Mouse (Mus musculus) ovary, adult 18-20 months (tissue): Measurements from ENCODE around the gene Gm20388.
A peak's percentile ranks its signal among the peaks of the same experiment; 100 is the strongest.

Experiments
- DNase-seq: peaks from one replicate; pipeline ENCODE4 v3.0.0; 2022; ENCODE audit warnings: low spot score, mixed read lengths

The Gm20388 gene

GRCm38 (mm10) chr8:120261338-120262120, 350.9 kb downstream of the Gm20388 start:
- no peak for DNase-seq

DNA sequence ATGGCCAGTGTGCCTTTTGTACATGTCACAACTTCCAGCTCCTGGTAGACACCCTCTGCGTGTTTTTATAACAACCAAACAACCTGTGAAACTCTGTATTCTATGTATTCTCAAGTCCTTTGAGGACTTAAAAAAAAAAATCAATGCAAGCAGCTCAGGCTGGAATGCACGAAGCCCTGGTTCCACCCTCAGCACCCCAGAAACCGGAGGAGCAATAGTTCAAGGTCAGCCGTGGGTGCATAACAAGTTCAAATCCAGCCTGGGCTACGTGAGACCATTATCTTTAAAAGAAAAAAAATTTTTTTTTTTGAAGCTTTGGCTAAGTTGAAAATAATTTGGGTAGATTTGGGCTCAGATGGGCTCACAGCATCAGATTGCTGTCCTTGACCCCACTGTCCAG, 353.2 kb downstream of the Gm20388 start:
- no peak for DNase-seq

- DNase-seq: no peak
These were observed 353.8 kb downstream of the Gm20388 start for GRCm38 (mm10) chr8:120264388-120264943.

- peak; percentile 72 for DNase-seq
These were observed 354.4 kb downstream of the Gm20388 start for GRCm38 (mm10) chr8:120264944-120265453.

GRCm38 (mm10) chr8:120265471-120265870, 354.8 kb downstream of the Gm20388 start:
- DNase-seq: peak; percentile 63

GRCm38 (mm10) chr8:120268541-120268980, 357.9 kb downstream of the Gm20388 start:
- no peak for DNase-seq

GRCm38 (mm10) chr8:120270449-120270848, 359.8 kb downstream of the Gm20388 start:
- DNase-seq: peak; percentile 78

DNA sequence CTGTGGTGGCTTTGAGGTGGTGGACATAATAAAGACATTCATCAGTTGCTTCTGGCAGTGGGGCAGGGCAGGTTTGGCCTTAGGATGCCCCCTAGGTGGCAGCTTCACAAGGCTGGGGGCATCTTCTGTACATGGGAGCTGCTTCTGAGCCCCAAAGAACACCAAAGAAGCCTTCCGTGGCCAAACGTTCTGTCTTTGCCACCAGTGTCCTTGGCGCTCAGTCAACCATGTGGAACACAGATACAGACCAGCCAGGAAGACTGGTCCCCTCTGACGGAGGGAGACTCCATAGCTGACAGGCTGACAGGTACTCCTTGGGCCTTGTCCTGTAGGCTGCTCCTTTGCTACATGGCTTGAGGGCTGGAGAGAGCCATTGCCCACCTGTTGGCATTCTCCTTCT, 362.8 kb downstream of the Gm20388 start:
- no peak for DNase-seq

DNA sequence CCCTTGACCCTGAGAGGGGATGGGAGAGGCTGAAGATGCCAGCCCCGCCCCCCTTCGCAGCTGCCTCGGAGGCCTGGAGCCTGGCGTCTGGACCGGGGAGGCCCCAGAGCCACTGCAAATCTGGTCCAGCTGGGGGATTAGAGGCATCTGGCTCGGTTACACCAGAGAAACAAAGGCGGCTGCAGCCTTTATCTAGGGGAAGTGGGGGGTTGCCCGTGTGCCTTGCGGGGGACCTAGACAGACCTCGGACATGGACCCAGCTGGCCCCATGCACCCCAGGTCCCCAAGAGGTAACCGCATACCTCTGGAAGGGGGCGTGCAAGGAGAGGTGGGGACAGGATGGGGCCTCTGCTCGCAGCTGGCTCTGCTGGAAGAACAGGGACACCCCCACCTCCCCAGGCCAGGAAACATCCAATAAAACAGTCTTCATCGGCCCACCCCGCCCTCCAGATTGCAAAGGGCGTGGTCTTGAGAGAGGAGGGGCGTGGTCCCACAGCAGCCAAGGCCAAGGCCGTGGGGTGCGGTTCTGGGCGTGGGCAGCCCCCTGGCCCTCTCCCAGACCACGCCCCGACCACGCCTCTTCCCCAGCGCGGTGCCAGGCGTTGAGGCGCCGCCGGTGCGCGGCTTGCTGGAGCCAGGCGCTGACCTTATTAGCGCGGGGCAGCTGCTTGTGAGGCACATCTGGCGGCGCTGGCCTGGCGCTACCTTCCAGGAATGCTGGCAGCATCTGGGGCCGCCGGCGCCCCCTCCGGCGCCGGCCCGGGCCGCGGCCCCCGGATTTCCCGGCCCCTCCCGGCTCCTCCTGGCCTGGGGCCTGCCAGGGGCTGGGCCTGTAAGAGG, 365.6 kb downstream of the Gm20388 start:
- peak; percentile 92 for DNase-seq

DNA sequence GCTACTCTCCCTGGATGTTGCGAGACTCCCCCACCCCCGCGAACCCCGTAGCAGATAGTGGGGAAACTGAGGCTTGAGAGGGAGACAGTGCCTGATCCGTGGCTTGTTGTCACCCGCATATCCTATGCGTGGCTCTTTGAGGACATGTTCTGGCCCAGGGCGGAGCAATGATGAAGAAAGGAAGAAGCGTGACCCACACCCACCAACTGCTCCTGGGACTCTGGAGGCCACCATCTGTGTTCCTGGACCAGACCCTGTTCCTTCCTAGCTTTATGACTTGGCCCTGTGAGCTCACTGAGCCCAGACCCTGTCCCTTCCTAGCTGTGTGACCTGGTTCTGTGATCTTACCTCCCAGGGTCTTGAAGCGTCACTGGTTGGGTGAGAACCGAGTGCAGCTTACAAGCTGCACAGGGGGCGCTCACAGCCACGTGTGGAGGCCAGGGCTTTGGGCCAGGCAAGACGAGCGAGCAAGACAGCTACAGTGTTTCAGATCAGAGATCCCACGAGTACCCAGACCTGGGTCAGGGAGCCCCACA, 366.3 kb downstream of the Gm20388 start:
- DNase-seq: peak; percentile 52

- DNase-seq: no peak
These were observed 367.4 kb downstream of the Gm20388 start for GRCm38 (mm10) chr8:120278009-120278408.

- no peak for DNase-seq
These were observed 368.8 kb downstream of the Gm20388 start for GRCm38 (mm10) chr8:120279418-120279817.

GRCm38 (mm10) chr8:120281487-120281886, 370.8 kb downstream of the Gm20388 start:
- no peak for DNase-seq

DNA sequence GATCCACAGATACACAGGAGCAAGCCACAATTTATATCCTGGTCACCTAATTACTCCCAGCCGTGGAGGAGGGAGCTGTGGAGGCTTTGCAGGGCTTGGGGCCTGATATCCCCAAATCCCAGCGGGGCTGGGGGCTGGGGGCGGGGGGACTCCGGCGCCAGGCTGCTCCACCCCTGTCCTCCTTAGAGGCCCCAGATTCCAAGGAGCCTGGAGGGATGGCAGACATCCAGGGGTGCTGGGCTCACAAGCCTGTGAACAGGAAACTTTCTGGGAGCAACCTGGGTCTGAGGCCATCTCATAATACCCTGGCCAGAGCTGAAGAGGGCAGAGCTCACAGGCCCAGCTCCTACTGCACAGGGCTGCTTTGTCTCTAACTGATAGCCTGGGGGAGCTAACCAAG, 371.8 kb downstream of the Gm20388 start:
- DNase-seq: no peak

- DNase-seq: no peak
These were observed 373.6 kb downstream of the Gm20388 start for GRCm38 (mm10) chr8:120284265-120284664.

- no peak for DNase-seq
These were observed 374.4 kb downstream of the Gm20388 start for GRCm38 (mm10) chr8:120285033-120285432.

DNA sequence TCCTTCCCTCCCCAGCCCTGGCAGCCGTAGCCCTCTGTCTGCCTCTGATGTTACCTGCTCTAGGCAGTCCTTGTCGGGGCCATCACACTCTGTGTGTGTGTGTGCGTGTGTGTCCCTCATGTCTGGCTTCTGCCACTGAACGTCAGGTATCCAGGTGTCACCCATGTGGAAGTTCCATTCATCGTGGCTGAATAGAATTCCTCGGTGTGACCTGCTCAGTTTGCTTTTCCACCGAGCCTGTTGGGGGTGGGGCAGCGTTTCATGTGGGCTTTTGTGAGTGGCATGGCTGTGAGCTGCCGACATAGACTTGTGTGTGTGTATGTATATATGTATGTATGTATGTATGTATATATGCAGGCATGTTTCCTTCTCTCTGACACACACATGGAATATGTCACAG, 375.2 kb downstream of the Gm20388 start:
- DNase-seq: no peak

DNA sequence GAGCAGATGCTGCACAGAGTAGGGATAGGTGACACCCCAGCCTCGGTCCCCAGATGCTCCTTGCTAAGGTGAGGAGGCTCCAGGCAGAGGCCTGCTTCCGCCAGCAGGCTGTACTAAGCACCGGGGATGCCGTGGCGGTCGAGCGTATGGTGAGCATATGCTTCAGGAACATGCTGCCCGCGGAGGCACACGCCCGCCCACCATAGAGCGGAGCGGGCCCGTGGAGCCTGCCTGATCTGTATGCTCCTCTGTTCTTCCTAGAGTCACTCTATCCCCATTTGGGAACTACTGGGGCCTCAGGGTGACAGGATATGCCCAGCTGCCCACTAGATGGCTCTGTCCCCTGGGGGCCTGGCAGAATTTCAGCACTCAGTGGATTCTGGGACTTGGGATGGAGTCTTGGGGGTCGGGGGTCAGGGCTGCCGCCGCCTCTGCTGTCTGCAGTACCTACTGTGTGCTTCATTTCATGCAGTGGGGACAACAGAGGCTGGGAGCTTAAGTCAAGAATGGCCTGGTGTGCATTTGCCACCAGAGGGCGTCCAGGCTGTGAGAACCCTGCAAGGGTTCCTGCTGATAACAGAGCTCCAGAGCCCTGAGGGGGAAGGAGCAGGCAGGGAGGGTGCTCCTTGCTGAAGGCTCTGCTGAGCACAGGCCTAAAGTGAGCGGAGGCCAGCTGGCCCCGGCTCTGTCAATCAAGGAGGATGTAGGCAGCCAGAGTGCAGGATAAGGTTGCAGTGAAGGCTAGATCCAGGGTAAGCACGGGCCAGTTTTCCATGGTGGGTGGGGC, 377.7 kb downstream of the Gm20388 start:
- peak; percentile 43 for DNase-seq

DNA sequence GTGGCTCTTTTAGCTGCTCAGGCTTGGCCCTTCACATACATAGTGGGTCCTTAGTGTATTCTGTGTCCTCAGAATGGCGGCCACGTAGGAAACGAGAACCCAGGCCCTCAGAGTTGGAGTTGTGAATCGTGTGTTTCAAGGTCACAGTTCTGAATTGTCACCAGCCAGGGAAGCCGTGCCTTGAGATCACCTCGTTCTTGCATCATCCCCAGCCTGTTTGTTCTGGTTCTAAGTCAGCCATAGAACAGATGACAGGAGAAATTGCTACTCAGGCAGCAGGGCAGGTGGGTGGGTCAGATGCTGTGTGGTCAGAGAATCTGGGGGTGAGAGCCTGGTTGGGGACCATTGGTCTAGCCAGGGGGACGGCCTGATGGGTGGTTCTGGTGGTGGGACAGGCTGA, 378.6 kb downstream of the Gm20388 start:
- DNase-seq: no peak

DNA sequence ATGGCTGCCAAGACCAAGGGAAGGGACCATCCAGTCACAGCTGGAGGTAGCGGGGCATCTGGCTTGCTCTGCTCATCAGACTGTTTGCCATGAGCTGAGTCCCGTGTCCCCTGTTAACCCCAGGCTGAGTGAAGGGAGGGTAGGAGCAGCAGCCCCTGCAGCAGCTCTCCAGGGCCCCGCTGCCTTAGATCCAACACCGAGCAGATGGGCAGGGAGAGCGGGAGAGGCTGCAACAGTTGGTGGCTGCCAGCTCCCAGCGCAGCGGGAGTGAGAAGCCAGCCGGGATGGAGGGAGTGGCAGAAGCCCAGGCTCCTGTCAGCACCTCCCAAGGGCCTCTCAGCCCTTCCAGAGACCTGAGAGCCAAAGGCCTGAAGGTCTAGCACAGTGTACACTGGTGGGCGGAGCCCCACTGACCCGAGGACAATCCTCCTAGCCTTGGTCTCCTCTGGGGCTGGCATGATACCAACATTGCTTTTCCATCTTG, 379.1 kb downstream of the Gm20388 start:
- DNase-seq: peak; percentile 55

GRCm38 (mm10) chr8:120290614-120291013, 380.0 kb downstream of the Gm20388 start:
- DNase-seq: no peak
